Mouse (Mus musculus) heart, postnatal 36 days (tissue): Measurements from ENCODE around the gene Timm44. TPM values are rescaled to one million over a fixed set of nuclear protein-coding genes. Genes with fewer than 3 reads are reported as not detected.
A peak's percentile ranks its signal among the peaks of the same experiment; 100 is the strongest.

Experiments used
- DNase-seq, 2 experiments: peaks; one replicate each; pipeline ENCODE4 v3.0.0; 2021 to 2022
- intact Hi-C: fragments of 180-260 bp; cut with DNase I; formaldehyde crosslinking; loops from one replicate; pipeline ENCODE4 v1.15.1; 2025
- total RNA-seq, 2 experiments: library from RNA; stranded (reverse); gene quantifications; 2 replicates each; pipeline ENCODE4 v1.2.3; 2021

Timm44 gene
- total RNA-seq, 2 experiments from 2014 or later: 107 to 126 TPM

DNA sequence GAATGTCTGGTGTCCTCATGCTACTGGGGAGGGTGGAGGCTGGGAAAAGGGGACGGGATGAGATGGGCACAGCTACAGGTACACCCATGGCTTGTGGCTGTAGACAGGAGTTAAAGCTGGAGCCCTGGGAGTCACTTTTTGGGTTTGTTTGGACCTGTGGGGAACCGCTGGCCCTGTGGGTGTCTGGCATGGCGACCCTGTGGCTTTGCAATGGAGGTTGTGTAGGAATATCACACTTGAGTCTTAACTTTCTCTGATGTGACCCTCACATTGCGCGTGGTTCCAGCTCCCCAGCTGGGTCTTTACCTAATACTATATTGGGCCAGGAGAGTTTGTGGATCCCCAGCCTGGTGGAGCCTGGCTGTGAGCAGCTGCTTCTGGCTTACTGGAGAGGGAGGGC, 30.7 kb downstream of the Timm44 start:
- intact Hi-C loops: no loop called here
- DNase-seq: no peak

DNA sequence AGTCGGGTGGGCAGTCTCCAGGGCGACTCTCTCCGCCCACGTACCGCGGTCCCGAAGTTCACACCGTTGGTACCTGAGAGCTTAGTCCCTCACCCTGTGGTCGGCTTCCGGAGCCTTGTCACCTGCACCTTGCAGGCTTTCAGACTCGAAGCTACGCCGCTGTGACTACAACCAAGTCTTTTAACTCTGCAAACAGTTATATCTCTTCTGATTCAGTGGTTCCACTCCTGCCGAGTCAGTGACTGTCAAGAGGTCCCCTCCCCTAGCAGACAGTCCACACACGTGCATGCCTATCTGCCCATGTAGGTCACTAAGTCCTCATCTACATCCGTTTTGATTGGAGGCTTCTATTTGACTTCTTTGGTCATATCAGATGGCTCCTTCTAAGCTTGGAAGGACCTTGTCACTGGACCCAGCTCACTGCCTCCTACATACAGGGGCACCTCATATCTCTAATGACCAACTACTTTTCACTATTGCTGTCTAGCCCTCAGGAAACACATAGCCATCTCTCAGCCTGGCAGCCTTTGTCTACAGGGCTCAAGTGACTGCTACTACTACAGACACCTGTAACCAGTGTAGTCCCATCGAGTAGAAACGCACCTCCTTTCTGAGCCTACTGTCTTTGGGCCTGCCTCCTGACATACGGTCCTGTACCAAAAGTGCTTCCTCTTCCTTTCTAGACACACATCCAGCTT, 36.4 kb downstream of the Timm44 start:
- intact Hi-C loops: loop anchor here (2.0 kb wide), 1 partner anchor 13 kb away; the partner anchor contains the start of gene Snapc2
- DNase-seq: no peak

DNA sequence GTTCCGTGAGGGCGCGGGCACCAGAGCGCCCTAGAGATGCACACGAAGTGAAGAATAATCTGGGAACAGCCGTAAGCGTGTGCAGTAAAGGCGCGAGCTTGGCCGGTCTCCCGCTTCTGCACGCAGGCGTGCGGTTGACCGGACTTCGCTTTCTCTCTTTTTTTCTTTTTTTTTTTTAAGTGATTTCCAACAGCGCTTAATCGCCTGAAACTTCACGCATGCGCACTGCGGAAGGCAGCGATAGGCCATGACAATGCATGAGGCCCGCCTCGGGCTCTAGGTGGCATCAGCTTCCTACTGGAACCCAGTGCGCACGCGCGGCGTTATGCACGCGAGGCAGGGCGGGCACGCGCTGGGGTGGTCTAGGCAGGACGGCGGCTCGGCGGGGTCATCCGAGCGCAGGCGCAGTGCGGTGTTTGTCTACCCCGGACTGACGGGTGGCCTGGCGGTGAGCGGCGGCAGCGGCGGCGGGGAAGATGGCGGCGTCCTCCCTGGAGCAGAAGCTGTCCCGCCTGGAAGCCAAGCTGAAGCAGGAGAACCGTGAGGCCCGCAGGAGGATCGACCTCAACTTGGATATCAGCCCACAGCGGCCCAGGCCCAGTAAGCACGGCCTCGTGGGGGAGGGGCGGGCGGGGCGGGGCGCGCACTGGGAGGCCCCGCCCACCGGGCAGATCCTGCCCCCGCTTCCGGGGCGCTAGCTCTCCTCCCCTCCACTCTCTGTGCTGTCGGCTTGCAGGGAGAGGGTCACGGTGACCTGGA, 37.1 kb downstream of the Timm44 start, which contains the start of the genes Map2k7 and Gm49320:
Map2k7 (plus strand) TSS at position 307 of the 759 bp plus-strand sequence.
Gm49320 (plus strand) TSS at position 432 of the 759 bp plus-strand sequence.
- peak; percentile 99 to 100 for DNase-seq
- intact Hi-C loops: loop anchor here (2.0 kb wide), 1 partner anchor 14 kb away; the partner anchor contains the start of gene Snapc2

DNA sequence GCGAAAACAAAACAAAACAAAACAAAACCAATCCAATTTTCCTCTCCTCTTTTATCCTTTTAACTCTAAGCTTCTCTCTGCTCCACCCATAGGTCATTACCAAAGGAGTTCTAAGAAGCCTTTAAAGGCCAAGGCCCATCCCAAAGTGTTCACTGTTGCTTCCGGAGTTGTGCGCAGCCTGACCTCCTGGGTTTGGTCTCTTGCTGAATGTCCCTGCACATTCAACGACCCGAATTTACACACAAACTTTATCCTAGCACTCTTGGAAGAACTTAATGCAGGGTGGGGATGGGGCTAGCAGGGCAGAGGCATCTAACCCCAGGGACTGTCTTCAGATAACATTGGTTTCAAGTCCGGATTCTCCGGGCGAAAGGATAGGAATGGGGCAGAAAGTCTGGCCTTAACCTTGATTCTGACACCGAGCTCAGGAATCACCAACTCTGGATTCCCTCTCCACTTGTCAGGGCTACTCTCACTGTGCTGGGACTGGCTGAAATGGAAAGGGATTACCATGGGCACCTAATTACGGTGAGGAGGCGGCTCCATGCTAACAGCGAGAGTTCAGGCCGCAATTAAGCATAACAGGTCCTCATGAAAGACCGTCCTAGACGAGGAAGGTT, 37.8 kb downstream of the Timm44 start:
- intact Hi-C loops: loop anchor here (2.0 kb wide), 1 partner anchor 15 kb away; the partner anchor contains the start of gene Snapc2
- no peak for DNase-seq

DNA sequence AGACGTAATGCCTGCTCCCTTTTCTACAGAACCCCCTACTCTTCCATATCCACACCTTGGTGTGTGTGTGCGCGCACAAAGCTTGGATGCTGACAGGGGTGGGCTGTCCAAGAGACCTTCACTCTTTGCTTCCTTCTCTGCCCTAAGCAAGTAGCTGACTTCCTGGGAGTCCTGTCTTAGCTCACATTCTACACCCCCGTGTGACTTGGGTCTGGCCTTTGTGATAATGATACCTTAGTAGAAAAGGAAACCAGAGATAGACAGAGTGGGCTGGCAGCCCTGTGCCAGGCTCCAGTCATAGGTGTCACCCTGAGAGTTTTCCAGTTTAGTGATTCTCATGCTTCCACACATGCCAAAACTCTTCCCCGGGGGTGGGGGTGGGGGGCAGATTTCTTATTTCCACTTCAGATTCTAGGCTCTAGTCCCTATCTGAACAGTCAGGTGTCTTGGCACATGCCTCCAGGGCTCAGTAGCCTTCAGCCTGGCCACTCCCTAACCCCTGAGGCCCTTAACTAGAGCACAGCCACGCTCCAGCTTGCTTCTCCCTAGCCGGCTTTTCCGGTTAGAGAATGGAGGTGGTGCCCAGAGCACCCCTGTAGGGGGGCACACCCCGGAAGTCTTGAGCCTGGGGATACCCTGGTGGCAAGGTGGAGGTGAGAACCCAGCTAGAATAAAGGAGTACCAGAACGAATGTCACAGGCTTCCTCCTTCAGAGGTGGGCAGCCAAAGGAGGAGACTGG, 44.9 kb downstream of the Timm44 start:
- intact Hi-C loops: no loop called here

DNA sequence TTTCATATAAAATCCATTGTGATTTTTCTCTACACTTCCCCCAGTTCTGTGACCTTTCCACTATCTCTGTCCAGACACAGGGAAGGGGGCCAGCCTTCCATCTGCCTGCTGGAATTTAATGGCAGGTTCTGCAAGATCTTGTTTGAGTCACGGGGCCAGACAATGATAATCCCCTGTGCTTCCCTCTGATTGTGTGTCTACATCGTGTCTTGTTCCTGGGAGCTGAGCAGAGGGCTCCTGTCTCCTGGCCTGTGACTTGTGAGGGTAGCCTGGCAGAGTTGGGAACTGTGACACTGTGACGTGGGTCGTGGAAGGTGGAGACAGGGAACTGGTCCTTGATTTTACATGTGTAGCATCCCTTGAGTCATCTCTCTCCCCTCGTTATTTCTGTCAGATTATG, 45.9 kb downstream of the Timm44 start:
- intact Hi-C loops: no loop called here
- DNase-seq: no peak

More for the DNA sequence above, 44.9 kb downstream of the Timm44 start:
- no peak for DNase-seq

DNA sequence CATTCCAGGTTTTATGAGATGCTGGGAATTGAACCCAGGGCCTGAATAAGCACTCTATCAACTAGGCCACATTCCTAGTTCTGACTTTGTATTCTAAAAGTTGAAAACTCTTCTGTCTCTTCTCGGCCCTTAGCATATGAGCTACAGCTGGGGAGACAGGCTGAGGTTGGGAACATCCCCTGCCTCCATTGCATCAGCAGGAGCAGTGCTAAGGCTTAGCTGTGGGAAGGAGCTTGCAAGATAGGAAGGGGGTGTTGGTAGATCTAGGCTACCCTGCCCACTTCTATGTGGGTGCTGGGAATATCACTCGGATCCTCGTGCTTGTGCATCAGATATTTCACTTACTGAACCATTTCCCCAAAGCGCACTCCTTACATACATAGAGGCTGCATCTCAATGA, 47.8 kb downstream of the Timm44 start:
- intact Hi-C loops: no loop called here
- no peak for DNase-seq

DNA sequence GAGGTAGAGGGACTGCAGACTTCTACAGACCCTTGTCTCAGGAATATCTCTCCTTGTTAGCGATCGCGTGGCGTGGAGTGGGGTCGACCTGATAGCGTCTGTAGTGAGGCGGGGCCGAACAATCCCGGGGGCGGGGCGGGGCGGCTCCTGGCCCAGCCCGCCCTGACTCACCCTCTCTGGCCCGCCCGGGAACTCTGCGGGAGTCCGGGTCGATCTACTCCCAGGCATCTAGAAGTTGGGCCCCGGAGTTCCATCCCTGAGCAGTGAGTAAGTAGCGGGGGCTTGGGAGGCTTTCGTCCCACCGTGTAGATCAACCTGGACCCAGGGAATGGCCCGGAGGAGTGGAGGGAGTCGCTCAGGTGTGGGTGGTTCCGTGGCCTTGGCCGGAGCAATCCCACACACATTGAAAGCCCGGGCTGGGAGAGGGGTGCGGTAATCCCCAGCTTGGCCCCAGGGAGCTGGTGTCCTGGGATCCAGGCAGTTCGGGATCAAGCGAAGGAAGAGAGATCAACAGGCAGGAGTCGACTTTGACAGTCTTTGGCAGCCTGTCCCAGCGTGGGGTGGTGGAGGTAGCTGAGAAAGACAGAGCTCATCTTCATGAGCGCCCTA, 48.9 kb downstream of the Timm44 start, which contains the start of gene Lrrc8e:
Lrrc8e (plus strand) TSS at position 89 of the 609 bp plus-strand sequence.
- no peak for DNase-seq
- intact Hi-C loops: no loop called here

DNA sequence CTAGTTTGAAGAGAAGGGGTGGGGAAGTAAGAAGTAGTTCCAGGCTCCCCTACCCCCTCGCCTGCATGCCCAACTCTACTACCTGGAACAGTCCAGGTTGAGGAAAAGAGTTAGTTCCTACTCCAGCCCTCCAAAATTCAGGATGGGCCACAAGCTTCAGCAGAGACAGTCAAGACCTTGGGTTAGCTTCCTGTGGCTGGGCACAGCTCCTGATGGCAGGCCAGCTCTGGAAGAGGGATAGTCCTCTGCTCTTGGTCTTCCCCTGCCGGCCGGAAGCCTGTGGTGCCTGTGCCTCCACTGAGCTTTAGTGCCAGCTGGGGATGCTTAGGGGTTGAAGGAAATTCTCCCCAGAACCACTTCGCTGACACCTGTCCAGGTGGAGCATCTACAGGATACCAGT, 49.4 kb downstream of the Timm44 start:
- DNase-seq: no peak
- intact Hi-C loops: no loop called here

DNA sequence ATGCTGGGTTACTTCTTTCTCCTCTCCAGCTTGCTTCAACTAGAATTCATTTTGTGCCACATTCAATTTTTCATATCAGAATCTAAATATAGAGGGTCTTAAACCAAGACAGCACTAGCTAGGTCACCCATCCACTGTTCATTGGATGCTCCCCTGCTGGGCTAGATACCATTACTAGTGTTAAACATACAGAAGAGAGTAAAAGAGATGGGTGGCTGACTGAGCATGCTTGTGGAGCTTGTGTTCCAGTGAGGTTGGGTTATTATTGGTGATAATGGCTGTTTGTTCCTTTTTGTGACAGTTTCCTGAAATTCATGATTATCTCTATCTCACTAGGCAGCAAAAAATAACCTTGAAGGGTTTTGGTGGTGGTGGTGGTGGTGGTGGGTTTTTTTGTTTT, 53.7 kb downstream of the Timm44 start:
- no peak for DNase-seq
- intact Hi-C loops: no loop called here

DNA sequence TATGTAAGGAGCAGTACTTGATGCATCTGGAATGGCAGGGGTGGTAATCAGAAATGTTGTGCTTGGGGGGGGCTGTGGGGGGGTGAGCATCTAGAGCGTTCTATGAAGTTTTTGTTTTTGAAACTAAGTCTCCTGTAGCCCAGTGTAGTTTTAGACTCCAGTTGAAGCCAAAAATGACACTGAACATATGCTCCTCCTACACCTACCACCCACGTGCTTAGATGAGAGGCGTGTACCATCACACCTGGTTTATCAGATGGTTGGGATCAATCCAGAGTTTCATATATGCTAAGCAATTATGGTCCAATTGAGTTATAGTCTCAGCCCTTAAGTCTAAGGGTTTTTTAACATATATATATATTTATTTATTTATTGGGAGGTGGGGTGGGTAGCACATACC, 56.1 kb downstream of the Timm44 start:
- intact Hi-C loops: no loop called here
- no peak for DNase-seq

DNA sequence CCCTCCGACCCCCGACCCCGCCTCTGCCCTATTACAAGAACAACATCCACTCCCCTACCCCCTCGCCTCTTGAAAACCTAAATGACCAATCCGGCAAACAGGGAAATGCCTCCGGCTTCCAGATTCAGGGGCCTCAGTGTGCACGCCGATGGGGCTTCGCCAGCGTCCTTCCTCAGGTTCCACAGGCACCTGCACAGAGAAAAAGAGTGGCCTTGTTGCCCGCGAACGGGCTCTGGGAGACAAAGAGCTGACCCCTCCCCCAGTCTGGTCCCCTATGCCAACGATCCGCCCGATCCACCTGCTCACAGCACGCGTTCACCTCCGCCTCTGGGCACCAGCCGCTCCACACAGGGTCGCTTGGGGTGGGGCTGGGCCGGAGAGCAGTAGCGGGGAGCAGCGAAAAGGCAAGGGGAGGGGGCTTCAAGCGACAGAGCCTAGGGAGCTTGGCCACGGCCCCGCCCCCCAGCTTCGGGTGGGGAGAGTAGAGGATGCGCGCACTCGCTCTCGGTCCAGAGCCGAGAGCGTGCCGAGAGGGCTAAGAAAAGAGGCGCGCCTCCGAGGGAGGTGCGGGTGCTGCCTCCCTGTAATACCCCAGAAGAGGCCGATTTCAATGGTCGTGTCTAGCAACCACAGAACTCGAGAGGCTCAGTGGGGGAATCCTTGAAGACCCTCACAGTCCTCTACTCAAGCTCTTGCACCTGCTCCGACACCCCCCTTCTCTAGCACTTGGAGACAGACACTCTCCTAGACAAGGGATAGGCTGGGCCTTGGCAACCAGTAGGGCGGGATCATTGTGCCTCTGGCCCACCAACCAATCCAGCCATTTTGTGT, 58.7 kb downstream of the Timm44 start, which contains the start of gene Prr36:
Prr36 (minus strand) TSS at position 669 of the 831 bp plus-strand sequence.
- intact Hi-C loops: no loop called here
- no peak for DNase-seq

DNA sequence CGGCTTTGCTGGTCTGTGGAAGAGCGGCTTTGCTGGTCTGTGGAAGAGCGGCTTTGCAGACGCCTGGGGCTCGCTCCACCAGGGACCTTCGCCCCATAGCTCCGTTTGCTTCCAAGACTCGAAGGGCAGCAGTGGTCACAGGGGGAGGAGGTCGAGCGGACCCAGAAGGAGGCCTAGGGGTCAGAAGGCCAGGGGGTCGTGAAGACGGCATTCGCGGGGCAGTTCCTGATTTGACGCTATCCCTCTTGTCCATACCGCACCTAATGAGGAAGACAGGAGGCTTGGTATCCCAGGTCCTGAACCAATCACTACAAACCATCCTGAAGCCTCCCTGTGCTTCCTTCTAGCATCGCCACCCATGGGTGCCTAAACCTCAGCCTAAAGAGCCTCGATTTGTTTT, 59.4 kb downstream of the Timm44 start:
- DNase-seq: no peak
- intact Hi-C loops: no loop called here

DNA sequence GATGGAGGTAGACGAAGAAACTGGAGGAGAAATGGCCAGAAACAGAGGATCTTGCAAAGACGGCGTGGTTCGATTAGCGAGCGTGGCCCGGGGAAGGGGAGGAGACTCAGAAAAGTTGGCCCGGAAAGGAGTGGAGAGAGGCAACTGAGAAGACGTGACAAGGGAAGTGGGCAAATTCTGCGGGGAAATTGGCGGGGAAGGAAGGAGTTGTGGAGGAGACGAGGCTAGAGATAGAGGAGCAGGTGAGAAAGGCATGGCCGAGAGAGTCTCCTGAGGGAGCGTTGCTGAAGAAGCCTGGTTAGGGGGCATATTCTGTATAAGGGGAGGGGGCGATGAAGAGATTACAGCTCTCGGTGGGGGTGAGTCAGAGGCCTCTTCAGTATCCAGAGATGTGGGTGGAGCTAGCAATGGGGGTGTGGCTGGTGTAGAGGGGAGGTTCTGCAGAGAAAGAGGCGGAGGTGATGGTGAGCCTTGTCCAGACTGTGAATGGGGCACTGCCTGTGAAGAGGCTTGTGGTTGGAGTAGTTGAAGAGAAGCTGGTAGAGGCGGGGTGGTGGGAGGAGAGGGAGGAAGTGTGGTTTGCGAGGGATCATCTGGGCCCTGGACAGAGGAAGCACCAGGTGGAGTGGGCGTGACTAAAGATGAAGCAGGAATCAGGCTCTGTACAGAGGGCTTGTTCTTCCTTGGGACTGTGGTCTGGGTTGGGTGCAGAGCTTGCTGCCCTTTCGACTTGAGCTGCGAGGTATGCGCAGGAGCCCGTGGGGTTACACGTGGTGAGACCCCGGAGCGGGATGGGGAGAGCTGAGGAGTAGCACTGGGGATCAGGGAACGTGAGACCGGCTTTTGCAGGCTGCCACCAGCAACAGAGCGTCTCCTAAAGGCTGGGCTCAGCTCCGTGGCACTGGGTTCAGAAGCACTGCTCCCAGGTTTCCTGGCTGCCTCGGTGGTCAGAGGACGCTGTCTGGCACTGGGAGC, 61.4 kb downstream of the Timm44 start:
- peak; percentile 17 to 23 for DNase-seq
- intact Hi-C loops: no loop called here

DNA sequence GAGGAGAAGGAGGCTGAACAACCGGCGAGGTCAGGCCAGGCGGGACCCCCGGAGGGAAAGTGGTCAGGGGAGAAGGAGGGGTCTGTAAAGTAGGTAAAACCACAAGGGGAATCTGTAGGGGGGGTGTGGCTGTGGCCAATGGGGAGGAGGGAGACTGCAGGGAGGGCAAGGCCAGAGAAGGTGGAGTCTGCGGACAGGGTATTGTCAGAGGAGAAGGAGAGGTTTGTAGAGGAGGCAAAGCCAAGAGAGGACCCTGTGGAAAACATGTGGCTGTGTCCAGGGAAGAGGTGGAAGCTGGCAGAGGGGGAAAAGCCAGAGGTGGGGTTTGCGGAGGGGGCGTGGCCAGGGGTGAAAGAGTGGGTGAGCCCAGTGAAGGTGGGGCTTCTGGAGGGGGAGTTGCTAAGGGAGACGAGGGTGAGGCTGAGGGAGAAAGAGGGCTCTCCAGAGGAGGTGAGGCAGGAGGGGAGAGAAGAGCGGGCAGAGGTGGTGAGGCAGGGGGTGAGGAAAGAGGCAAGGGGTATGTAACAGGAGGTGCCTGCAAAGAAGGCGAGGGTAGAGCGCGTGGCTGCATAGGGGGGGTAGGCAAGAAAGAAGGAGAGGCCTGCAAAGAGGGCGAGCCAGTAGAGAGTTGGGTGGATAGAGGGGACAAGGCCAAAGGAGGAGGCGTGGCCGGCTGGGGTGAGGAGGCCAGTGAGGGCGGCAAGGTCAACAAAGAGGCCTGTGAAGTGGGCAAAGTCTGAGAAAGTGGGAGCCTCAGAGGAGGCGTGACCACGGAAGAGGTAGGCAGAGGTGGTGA, 62.3 kb downstream of the Timm44 start:
- DNase-seq: peak; percentile 29 to 42
- intact Hi-C loops: no loop called here

DNA sequence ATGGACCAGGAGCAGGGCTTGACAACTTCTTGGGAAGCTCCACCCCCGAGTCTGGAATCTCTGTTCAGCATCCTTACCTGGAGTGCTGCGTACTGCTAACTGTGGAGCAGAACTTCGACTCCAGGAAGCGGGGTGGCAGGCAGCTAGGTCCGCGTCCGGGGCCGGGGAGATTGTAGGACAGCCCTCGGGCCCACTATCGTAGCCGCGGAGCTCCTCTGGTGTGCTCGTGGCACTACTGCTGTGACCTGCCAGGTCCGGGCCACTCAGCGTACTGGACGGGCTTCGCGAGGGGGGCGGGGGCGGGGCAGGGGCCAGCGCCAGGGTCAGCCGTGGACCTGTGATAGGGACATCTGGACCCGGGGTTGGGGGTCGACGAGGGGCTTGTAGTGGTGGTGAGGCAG, 62.9 kb downstream of the Timm44 start:
- intact Hi-C loops: no loop called here
- no peak for DNase-seq

DNA sequence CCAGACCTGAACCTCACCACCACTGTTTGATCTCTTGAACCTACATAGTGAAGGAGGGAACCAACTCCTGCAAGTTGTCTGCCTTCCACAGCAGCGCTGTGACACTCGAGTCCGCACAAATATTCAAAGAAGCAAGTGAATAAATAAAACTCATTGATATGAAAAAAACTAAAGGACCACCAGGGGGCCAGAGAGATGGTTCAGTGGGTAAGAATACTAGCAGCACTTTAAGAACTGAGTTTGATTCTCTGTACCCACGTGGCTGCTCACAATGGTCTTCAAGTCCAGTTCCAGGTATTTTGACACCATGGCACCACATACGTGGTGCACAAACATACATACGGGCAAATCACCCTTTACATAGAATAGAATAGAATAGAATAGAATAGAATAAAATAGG, 64.6 kb downstream of the Timm44 start:
- no peak for DNase-seq
- intact Hi-C loops: no loop called here
